8 mouse cellular contexts compared by ENCODE assay signal in genomic region chr12:26414451-26415103, GRCm38 (mm10). TPM values are rescaled to one million over a fixed set of nuclear protein-coding genes. Genes with fewer than 3 reads are reported as not detected.
DNase-seq lines count a peak whose midpoint lies in the region; ATAC-seq and TF ChIP-seq lines count a peak whose summit lies in the region.

No protein-coding gene starts in this region.

- peak overlapping the region; percentile 95 for H3K4me3 ChIP-seq in forebrain, embryonic 10.5 days
- H3K4me3 ChIP-seq in liver, adult 2 months (ENCODE audit: insufficient read depth, low read depth, low read length) = peak overlapping the region; percentile 79
- H3K4me3 ChIP-seq in midbrain, postnatal 0 days (ENCODE audit: low read depth, low read length) = peak overlapping the region; percentile 93

- H3K4me2 ChIP-seq in midbrain, postnatal 0 days (ENCODE audit: low read depth, low read length, poor library complexity, severe bottlenecking) = peak overlapping the region; percentile 92

- peaks cover 53% of the 10 kb centered on the region for H3K4me1 ChIP-seq in forebrain, embryonic 10.5 days
- H3K4me1 ChIP-seq in liver, adult 2 months (ENCODE audit: control insufficient read depth, insufficient read depth, low read length) = no peaks in the 10 kb centered on the region
- peaks cover 15% of the 10 kb centered on the region for H3K4me1 ChIP-seq in midbrain, postnatal 0 days (ENCODE audit: insufficient read depth, low read length)

- H3K27me3 ChIP-seq in forebrain, embryonic 10.5 days (ENCODE audit: poor library complexity, severe bottlenecking) = no peaks in the 10 kb centered on the region
- no peaks in the 10 kb centered on the region for H3K27me3 ChIP-seq in liver, adult 2 months (ENCODE audit: control insufficient read depth, insufficient read depth, low read length)
- no peaks in the 10 kb centered on the region for H3K27me3 ChIP-seq in midbrain, postnatal 0 days (ENCODE audit: insufficient read depth, low read length)

- peak overlapping the region; percentile 100 for H3K27ac ChIP-seq in forebrain, embryonic 10.5 days
- H3K27ac ChIP-seq in liver, adult 2 months (replicated peaks; ENCODE audit: insufficient read depth, low read depth, low read length) = peak overlapping the region; percentile 12
- peak overlapping the region; percentile 77 for H3K27ac ChIP-seq in midbrain, postnatal 0 days (ENCODE audit: low read depth, low read length)

- no peak for TF ChIP-seq CTCF in liver, adult 2 months (IDR thresholded peaks at IDR 0.05; ENCODE audit: low read depth, low read length)
- TF ChIP-seq CTCF in midbrain, postnatal 0 days (IDR thresholded peaks at IDR 0.05) = no peak

- no peak for TF ChIP-seq POLR2A in liver, adult 2 months (IDR thresholded peaks at IDR 0.05; ENCODE audit: extremely low read depth, insufficient read depth, low read length)

- WGBS in forebrain, embryonic 10.5 days = under 1% methylated on average over 64 of the region's 64 CpGs
- 2% methylated on average over 63 of the region's 64 CpGs for WGBS in liver, adult 2 months
- under 1% methylated on average over 62 of the region's 64 CpGs for WGBS in midbrain, postnatal 0 days

- 0 out of 2 replicates have a peak, but pooled peaks cover 2% of the 10 kb centered on the region for H3K79me2 ChIP-seq in liver, adult 2 months (ENCODE audit: control insufficient read depth, insufficient read depth, low read length)

- DNase-seq in layer of hippocampus, adult 9-11 months = peak; percentile 25
- no peak for DNase-seq in layer of hippocampus, adult 8-10 months (ENCODE audit: low spot score in 2 of 2)
- DNase-seq in adrenal gland, postnatal 25 days = peak; percentile 57
- DNase-seq in forebrain, embryonic 10.5 days (ENCODE audit: extremely low spot score, low spot score) = peak; percentile 60
- peak; percentile 60 for DNase-seq in heart, postnatal 4 days
- no peak for DNase-seq in liver, adult 2 months (ENCODE audit: extremely low read depth, low read depth, low spot score)
- DNase-seq in midbrain, postnatal 0 days (ENCODE audit: low spot score) = peak; percentile 23

- ATAC-seq in midbrain, postnatal 0 days (ENCODE audit: low FRiP score) = peak; percentile 75
- ATAC-seq in erythroid progenitor cell, adult 5-6 weeks (replicated peaks; ENCODE audit: low FRiP score, poor library complexity, severe bottlenecking) = no peak

- H3K36me3 ChIP-seq in forebrain, embryonic 10.5 days (replicated peaks) = peaks cover 34% of the 10 kb centered on the region
- no peaks in the 10 kb centered on the region for H3K36me3 ChIP-seq in liver, adult 2 months (ENCODE audit: control insufficient read depth, insufficient read depth, low read length)
- H3K36me3 ChIP-seq in midbrain, postnatal 0 days (ENCODE audit: insufficient read depth, low read length) = no peaks in the 10 kb centered on the region

- H3K9ac ChIP-seq in liver, adult 2 months (ENCODE audit: low read depth, low read length) = peak overlapping the region; percentile 89
- H3K9ac ChIP-seq in midbrain, postnatal 0 days (replicated peaks; ENCODE audit: low read length, poor library complexity, severe bottlenecking) = peak overlapping the region; percentile 86

- H3K9me3 ChIP-seq in forebrain, embryonic 10.5 days = no peaks in the 10 kb centered on the region
- H3K9me3 ChIP-seq in midbrain, postnatal 0 days (ENCODE audit: low read length) = no peaks in the 10 kb centered on the region

RNA-seq across cellular contexts. Expression of gene Rnf144a, which starts 0.5 kb away (rescaled TPM):
- total RNA-seq in layer of hippocampus, adult 8-10 months (2022) = 10 to 100 TPM; 20.4 to 28.1 (median 25.5) TPM
- total RNA-seq in adrenal gland, postnatal 25 days (2021) = 15.1 and 21.5 TPM in 2 replicates
- 40.8 and 41.1 TPM in 2 replicates for polyA plus RNA-seq in forebrain, embryonic 10.5 days (2016; fragmentation: Nextera tagmentation; extraction: Ambion mirVana)
- total RNA-seq in heart, postnatal 4 days (2021) = 10 to 100 TPM; 33.6 to 39.6 TPM
- 2.0 and 3.3 TPM in 2 replicates for total RNA-seq in liver, adult 2 months (2014; rRNA removed)
- 2.3 and 2.8 TPM in 2 replicates for polyA plus RNA-seq in liver, adult 2 months (2012; rRNA removed)
- total RNA-seq in midbrain, postnatal 0 days (2014; rRNA removed) = 32.0 TPM in 2 replicates
- polyA plus RNA-seq in midbrain, postnatal 0 days (2015; fragmentation: Nextera tagmentation; extraction: Ambion mirVana) = 20.3 and 22.0 TPM in 2 replicates
- total RNA-seq in erythroid progenitor cell, adult 5-6 weeks (2015; ENCODE audit: low replicate concordance) = 4.7 and 11.3 TPM in 2 replicates
- 10.7 and 23.5 TPM in 2 replicates for total RNA-seq in erythroid progenitor cell, adult 5-6 weeks (2017; ENCODE audit: low replicate concordance)

RNA-seq across cellular contexts. Expression of gene Rsad2, which starts 41.7 kb away (rescaled TPM):
- total RNA-seq in layer of hippocampus, adult 8-10 months (2022) = 1 to 10 TPM in 2 of 4 experiments, under 1 TPM in 2; 0.35 to 3.1 (median 0.83) TPM
- 18.5 and 19.1 TPM in 2 replicates for total RNA-seq in adrenal gland, postnatal 25 days (2021)
- polyA plus RNA-seq in forebrain, embryonic 10.5 days (2016; fragmentation: Nextera tagmentation; extraction: Ambion mirVana) = 0.12 and 0.14 TPM in 2 replicates
- 1 to 10 TPM; 4.3 to 8.2 TPM for total RNA-seq in heart, postnatal 4 days (2021)
- 6.2 and 7.1 TPM in 2 replicates for total RNA-seq in liver, adult 2 months (2014; rRNA removed)
- polyA plus RNA-seq in liver, adult 2 months (2012; rRNA removed) = 2.0 and 3.6 TPM in 2 replicates
- total RNA-seq in midbrain, postnatal 0 days (2014; rRNA removed) = 1.1 and 1.3 TPM in 2 replicates
- 0.95 and 0.98 TPM in 2 replicates for polyA plus RNA-seq in midbrain, postnatal 0 days (2015; fragmentation: Nextera tagmentation; extraction: Ambion mirVana)
- 288 and 315 TPM in 2 replicates for total RNA-seq in erythroid progenitor cell, adult 5-6 weeks (2015; ENCODE audit: low replicate concordance)
- 246 and 389 TPM in 2 replicates for total RNA-seq in erythroid progenitor cell, adult 5-6 weeks (2017; ENCODE audit: low replicate concordance)

RNA-seq across cellular contexts. Expression of gene Cmpk2, which starts 54.4 kb away (rescaled TPM):
- 10 to 100 TPM; 16.0 to 19.1 (median 16.3) TPM for total RNA-seq in layer of hippocampus, adult 8-10 months (2022)
- total RNA-seq in adrenal gland, postnatal 25 days (2021) = 24.0 and 24.6 TPM in 2 replicates
- polyA plus RNA-seq in forebrain, embryonic 10.5 days (2016; fragmentation: Nextera tagmentation; extraction: Ambion mirVana) = 4.2 and 4.4 TPM in 2 replicates
- 1 to 10 TPM; 4.0 to 4.2 TPM for total RNA-seq in heart, postnatal 4 days (2021)
- total RNA-seq in liver, adult 2 months (2014; rRNA removed) = 5.7 and 7.0 TPM in 2 replicates
- 3.6 and 4.8 TPM in 2 replicates for polyA plus RNA-seq in liver, adult 2 months (2012; rRNA removed)
- 25.2 and 29.5 TPM in 2 replicates for total RNA-seq in midbrain, postnatal 0 days (2014; rRNA removed)
- polyA plus RNA-seq in midbrain, postnatal 0 days (2015; fragmentation: Nextera tagmentation; extraction: Ambion mirVana) = 21.2 and 21.8 TPM in 2 replicates
- 69.6 and 72.8 TPM in 2 replicates for total RNA-seq in erythroid progenitor cell, adult 5-6 weeks (2015; ENCODE audit: low replicate concordance)
- total RNA-seq in erythroid progenitor cell, adult 5-6 weeks (2017; ENCODE audit: low replicate concordance) = 49.1 and 65.2 TPM in 2 replicates

Comparison
In these comparisons a context has a peak if more than half of its experiments do, and no peak if none do; other contexts are left out.
1. DNase-seq: peak in layer of hippocampus, adult 9-11 months (single experiment), adrenal gland, postnatal 25 days (single experiment), forebrain, embryonic 10.5 days (single experiment), heart, postnatal 4 days (single experiment) and midbrain, postnatal 0 days (single experiment); none in layer of hippocampus, adult 8-10 months (0 of 2) and liver, adult 2 months (single experiment).
2. H3K27ac ChIP-seq: peak in every context shown above with its lines; median percentile 100 in forebrain, embryonic 10.5 days; 77 in midbrain, postnatal 0 days; 12 in liver, adult 2 months.
3. RNA of gene Rsad2, which starts 41.7 kb away (total RNA-seq): 246 to 389 TPM in erythroid progenitor cell, adult 5-6 weeks; 18.5 to 19.1 TPM in adrenal gland, postnatal 25 days, 4.3 to 8.2 TPM in heart, postnatal 4 days, 6.2 to 7.1 TPM in liver, adult 2 months, 1.1 to 1.3 TPM in midbrain, postnatal 0 days and 0.35 to 3.1 TPM in layer of hippocampus, adult 8-10 months; every median in the first group is over 10 times any median in the second.
4. Peak in every context shown above with its lines, with median percentiles within 50 percentile points of each other: H3K4me3 ChIP-seq.